Mouse (Mus musculus): ENCODE measurements at regions not wholly inside any gene's neighbourhood (a gene's known extent, or its start where the extent isn't known, plus 50 kb on each side); places are given as distances from the start of the nearest gene placed in this dataset.

GRCm38 (mm10) chr14:24081911-24082558 is 67.7 kb upstream of the Kcnma1 start:
- no peaks in the 10 kb centered on the region for H3K9me3 ChIP-seq (ENCODE audit: control insufficient read depth, low read length)
- no peak overlapping the region for H3K4me3 ChIP-seq (replicated peaks; ENCODE audit: low read length)
- H3K4me2 ChIP-seq (ENCODE audit: low read length), result peak overlapping the region; percentile 31; the same call in 1 of the 2 replicates
- 16% methylated on average over 11 of the region's 11 CpGs for WGBS
- no peak overlapping the region for H3K27ac ChIP-seq (ENCODE audit: low read length)
- no peak overlapping the region for H3K9ac ChIP-seq (replicated peaks; ENCODE audit: low read depth, low read length)
- H3K27me3 ChIP-seq (replicated peaks; ENCODE audit: control insufficient read depth, insufficient read depth, low read length), result no peaks in the 10 kb centered on the region
- H3K36me3 ChIP-seq (ENCODE audit: control insufficient read depth, insufficient read depth), result no peaks in the 10 kb centered on the region
- H3K4me1 ChIP-seq (replicated peaks; ENCODE audit: control insufficient read depth, insufficient read depth, low read length), result no peaks in the 10 kb centered on the region; the same call in 1 of the 2 replicates
- 0 out of 2 replicates have a peak, but pooled peaks have one; percentile 31 for ATAC-seq

GRCm38 (mm10) chr14:24068693-24069092 is 54.4 kb upstream of the Kcnma1 start:
- no peaks in the 10 kb centered on the region for H3K9me3 ChIP-seq (ENCODE audit: control insufficient read depth, low read length)
- no peak overlapping the region for H3K27ac ChIP-seq (ENCODE audit: low read length)
- no peak overlapping the region for H3K9ac ChIP-seq (replicated peaks; ENCODE audit: low read depth, low read length)
- 61% methylated on average over 4 of the region's 4 CpGs for WGBS
- no peak for ATAC-seq
- H3K4me1 ChIP-seq (replicated peaks; ENCODE audit: control insufficient read depth, insufficient read depth, low read length), result peaks cover 9% of the 10 kb centered on the region
- no peaks in the 10 kb centered on the region for H3K27me3 ChIP-seq (replicated peaks; ENCODE audit: control insufficient read depth, insufficient read depth, low read length)
- no peak overlapping the region for H3K4me3 ChIP-seq (replicated peaks; ENCODE audit: low read length)
- H3K4me2 ChIP-seq (ENCODE audit: low read length), result no peak overlapping the region
- H3K36me3 ChIP-seq (ENCODE audit: control insufficient read depth, insufficient read depth), result no peaks in the 10 kb centered on the region

- H3K9ac ChIP-seq (replicated peaks; ENCODE audit: low read depth, low read length), result no peak overlapping the region
- no peaks in the 10 kb centered on the region for H3K36me3 ChIP-seq (ENCODE audit: control insufficient read depth, insufficient read depth)
- no peak for ATAC-seq
- no peak overlapping the region for H3K4me3 ChIP-seq (replicated peaks; ENCODE audit: low read length)
- WGBS, result 42% methylated on average over 6 of the region's 6 CpGs
- H3K27me3 ChIP-seq (replicated peaks; ENCODE audit: control insufficient read depth, insufficient read depth, low read length), result no peaks in the 10 kb centered on the region
- H3K4me2 ChIP-seq (ENCODE audit: low read length), result no peak overlapping the region
- H3K27ac ChIP-seq (ENCODE audit: low read length), result no peak overlapping the region
- no peaks in the 10 kb centered on the region for H3K9me3 ChIP-seq (ENCODE audit: control insufficient read depth, low read length)
- H3K4me1 ChIP-seq (replicated peaks; ENCODE audit: control insufficient read depth, insufficient read depth, low read length), result peaks cover 9% of the 10 kb centered on the region
Observed at GRCm38 (mm10) chr14:24067657-24068056, 53.4 kb upstream of the Kcnma1 start.

GRCm38 (mm10) chr14:24065231-24065767 is 51.0 kb upstream of the Kcnma1 start:
- Histone ChIP-seq H3K27ac (ENCODE audit: low read length) (peak overlapping the region; percentile 46), H3K4me1 (replicated peaks; ENCODE audit: control insufficient read depth, insufficient read depth, low read length) (peaks cover 9% of the 10 kb centered on the region), H3K9me3 (ENCODE audit: control insufficient read depth, low read length) (no peaks in the 10 kb centered on the region), H3K27me3 (replicated peaks; ENCODE audit: control insufficient read depth, insufficient read depth, low read length) (no peaks in the 10 kb centered on the region), H3K36me3 (ENCODE audit: control insufficient read depth, insufficient read depth) (no peaks in the 10 kb centered on the region), H3K4me3 (replicated peaks; ENCODE audit: low read length) (no peak overlapping the region), H3K4me2 (ENCODE audit: low read length) (no peak overlapping the region), H3K9ac (replicated peaks; ENCODE audit: low read depth, low read length) (no peak overlapping the region)
- ATAC-seq, result peak; percentile 83
- WGBS, result 43% methylated on average over 4 of the region's 4 CpGs
